Mouse (Mus musculus) lung, postnatal 14 days (tissue): ENCODE results near the gene Gm5901.
A peak's percentile ranks its signal among the peaks of the same experiment; 100 is the strongest.
"Not testable (repeated sequence)": the region's sequence is repeated elsewhere in the genome, so short reads cannot be mapped to it uniquely, and the experiment has no call there.

Experiments used
- DNase-seq: peaks from one replicate; pipeline ENCODE4 v3.0.0; 2021

Gene Gm5901

GRCm38 (mm10) chr7:105374866-105375265 lies at the start of gene Gm5901:
Gm5901 (plus strand) TSS chr7:105375038.
- DNase-seq: no peak

GRCm38 (mm10) chr7:105325302-105325701 lies 49.5 kb upstream of the Gm5901 start:
- no peak for DNase-seq

DNA sequence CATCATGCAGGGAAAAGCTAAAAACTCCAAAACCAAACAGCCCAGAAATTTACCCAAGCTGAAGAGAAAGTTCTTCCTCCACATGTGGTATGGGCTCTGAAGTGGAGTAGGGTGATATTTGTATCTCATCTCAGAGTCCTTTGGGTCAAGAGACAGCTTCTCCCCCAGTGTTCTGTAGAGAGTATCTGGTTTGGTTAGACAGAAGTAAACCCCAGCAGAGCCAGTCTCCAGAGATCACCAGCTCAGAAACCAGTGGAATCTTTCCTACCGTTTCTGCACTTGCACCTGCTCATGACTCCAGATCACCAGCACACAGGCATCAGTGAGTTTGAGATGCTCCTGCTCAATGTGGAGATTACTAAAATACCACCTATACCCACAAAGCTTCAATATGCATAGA lies 40.8 kb upstream of the Gm5901 start, which contains the start of gene Olfr690:
Olfr690 (minus strand) TSS at position 101 of the 400 bp plus-strand sequence.
- no peak for DNase-seq

DNA sequence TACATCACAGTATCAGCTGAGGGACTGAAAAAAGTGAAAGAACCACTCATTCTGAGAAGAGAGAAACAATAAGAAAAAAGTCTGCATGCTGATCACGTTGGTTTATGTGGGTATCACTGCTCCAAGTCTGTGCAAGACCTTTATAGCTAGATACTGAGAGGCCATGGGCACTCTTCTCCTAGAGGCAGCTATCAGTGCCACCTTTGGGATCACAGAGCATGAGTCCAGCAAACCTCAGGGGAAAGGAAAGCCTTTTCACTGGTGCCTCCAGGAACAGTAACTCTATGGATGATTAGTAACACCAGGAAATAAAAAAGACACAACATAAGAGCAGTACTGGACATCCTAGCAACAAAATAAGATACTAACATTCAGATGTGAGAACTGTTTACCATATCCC lies 32.7 kb upstream of the Gm5901 start, which contains the start of gene Olfr691:
Olfr691 (minus strand) TSS at position 101 of the 400 bp plus-strand sequence.
- DNase-seq: no peak

- DNase-seq: no peak
Measured at GRCm38 (mm10) chr7:105342752-105343151, 32.1 kb upstream of the Gm5901 start.

- DNase-seq: not testable (repeated sequence)
Measured at GRCm38 (mm10) chr7:105356064-105356463, 18.8 kb upstream of the Gm5901 start.

DNA sequence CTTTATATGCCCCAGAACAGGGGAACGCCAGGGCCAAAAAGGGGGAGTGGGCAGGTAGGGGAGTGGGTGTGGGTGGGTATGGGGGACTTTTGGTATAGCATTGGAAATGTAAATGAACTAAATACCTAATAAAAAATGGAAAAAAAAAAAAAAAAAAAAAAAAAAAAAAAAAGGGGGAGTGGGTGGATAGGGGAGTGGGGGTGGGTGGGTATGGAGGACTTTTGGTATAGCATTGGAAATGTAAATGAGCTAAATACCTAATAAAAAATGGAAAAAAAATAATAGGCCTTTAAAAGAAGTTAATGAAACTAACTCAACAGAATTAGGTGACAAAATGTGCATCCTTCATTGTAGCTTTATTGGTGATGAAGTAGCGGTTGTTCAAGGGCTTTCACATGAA lies 18.4 kb upstream of the Gm5901 start:
- DNase-seq: not testable (repeated sequence)

DNA sequence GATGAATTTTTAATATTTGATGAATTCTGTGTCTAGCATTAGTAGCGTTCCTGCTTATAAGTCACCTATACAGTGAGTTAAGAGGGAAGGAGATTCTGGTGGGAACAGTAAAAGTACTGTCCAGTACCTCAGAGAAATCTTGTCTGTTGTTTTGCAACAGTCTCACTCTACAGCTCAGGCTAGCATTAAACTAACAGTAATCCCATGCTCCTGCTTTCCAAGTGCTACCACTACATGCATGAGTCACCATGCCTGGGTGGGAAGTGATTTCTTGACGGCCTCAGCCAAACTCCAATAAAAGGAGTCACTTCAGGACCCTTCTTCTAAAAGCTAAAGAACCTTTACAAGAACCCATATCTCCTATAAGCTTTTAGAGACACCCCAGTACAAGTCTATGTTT lies 13.1 kb upstream of the Gm5901 start:
- DNase-seq: no peak

DNA sequence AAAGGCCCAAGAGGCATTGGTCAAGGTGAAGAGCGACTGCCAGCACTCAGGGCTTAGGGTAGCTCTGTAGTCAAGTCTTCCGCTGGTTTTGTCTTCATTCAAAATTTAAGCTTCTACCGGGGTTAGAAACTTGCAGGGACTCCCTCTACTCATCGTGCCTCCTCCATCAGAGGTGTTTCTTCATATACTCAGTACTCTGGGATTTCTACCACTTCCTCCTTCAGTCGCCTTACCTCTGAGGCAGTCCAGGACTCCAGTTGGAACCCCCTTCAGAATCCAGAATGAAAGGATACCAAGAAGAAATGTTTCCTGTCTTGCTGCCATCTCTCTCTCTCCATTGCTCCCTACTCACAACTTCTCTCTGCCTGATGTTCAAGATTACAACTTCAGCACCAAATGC lies 7.6 kb upstream of the Gm5901 start:
- DNase-seq: no peak

GRCm38 (mm10) chr7:105367930-105368329 lies 6.9 kb upstream of the Gm5901 start, which contains the start of gene Olfr692:
Olfr692 (plus strand) TSS chr7:105368230.
- DNase-seq: no peak

DNA sequence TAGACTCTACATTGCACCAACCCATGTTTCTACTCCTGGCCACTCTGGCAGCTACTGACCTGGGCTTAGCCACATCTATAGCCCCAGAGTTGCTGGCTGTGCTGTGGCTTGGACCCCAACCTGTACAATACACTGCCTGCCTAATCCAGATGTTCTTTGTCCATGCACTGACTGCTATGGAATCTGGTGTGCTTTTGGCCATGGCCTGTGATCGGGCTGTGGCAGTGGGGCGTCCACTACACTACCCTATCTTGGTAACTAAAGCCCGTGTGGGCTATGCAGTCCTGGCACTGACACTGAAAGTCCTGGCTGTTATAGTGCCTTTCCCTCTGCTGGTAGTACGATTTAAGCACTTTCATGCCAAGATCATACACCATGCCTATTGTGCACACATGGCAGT lies 6.3 kb upstream of the Gm5901 start:
- no peak for DNase-seq

DNA sequence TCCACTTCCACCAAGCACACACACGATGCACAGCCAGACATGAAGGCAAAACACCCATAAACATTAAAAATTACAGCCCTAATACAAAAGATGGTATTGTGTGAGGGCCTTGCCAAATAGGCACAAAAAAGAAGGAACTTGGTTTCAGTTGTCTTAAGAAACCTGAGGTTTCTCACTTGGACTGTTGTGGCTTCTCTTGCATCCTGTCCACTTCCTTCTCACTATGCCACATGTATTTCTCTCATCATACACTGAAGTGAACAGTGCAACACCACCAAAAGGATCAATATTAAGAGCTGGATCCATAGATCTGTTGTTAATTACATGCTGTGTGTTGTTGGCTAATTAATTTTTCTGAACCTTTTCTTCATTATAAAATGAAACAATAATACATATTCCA lies 1.9 kb upstream of the Gm5901 start:
- no peak for DNase-seq

DNA sequence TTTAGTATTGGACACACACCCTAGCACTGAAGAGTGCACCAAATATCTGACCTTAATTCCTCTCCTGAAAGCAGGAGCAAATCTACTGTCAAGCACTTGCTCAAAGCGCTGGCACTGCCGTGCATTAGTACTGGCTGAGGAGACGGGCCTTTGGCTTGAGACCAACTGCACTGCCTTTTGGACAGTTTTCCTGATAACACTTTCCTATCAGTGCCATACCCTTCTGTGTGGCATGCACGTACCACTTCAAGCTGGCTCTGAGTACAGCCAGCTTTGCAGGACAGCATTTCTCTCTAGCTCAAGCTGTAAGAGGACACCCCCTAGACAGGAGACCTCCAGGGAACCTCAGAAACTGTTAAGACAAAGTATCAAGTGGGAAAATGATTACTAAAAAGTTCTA lies 1.3 kb upstream of the Gm5901 start:
- peak; percentile 9 for DNase-seq

DNA sequence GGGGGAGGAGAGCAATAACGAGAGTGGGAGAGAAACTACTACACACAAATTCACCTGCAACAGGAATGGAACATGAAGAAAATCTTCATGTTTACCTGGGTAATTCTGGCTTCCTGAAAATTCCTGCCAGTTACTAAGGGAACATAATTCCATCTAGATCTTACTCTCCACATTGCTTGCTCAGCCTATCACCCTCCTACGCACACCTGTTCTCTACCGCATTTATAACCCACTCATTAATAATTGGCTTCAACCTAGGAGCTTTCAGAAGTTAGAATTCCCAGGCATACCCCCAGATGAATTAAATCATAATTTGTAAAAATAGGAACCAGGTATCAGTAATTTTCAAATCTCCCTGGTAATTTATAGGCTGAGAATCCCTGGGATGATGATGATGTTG lies 862 bp upstream of the Gm5901 start:
- no peak for DNase-seq

GRCm38 (mm10) chr7:105380329-105380728 lies 5.5 kb downstream of the Gm5901 start:
- no peak for DNase-seq

GRCm38 (mm10) chr7:105387696-105388095 lies 12.9 kb downstream of the Gm5901 start:
- no peak for DNase-seq

DNA sequence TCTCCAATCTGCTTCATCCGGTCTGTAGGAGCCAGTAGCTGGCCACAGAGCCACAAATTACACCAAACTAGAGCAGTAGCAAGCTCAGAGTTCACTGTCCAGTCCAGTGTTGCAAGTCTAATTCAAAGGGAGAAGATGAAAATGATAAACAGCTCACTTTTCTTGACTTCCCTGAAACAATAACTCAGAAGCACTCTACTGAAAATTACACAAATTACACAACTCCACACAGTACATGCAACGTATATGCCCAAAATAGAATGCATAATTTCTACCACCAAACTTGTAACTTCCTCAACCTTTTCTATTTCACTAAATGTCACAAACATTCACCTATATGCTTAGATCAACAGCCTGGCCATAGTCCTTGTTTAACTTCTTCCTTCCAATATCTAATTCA lies 15.4 kb downstream of the Gm5901 start:
- no peak for DNase-seq

DNA sequence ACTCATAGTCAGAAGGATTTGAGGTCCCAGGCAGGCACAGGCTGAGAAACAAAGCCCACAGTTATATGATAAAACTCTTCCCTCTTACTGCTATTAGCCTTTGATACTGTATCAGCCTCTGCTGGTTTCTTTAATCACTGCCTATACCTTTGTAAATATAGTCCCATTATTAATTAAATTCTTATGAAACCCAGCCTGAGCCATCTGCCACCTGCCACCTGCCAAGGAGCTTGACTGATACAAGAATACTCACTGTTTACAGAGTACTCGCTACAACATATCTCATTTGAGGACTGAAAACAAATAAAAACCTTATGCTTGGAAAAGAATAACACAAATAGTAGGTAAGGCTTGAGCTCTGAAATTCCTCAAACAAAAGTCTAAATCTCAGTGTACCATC lies 19.8 kb downstream of the Gm5901 start:
- DNase-seq: no peak

- DNase-seq: no peak
Measured at GRCm38 (mm10) chr7:105395131-105395820, 20.4 kb downstream of the Gm5901 start.

DNA sequence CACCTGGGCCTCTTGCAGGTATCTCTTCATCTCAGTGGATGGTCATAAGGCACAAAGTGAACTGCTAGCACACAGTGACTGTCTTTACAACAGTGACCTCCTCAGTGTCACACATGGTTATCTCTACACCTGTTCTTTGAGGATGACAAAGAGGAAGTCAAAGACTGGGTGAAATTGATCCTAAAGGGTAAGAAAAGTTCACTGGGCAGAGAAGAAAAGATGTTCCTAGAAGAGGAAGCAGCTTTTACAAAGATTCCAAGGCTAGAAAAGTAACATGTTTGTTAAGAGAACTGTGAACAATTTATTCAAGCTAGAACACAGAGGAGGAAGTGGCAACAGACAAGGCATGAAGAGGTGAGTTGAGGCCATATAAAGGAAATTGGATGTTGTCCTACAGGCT lies 21.3 kb downstream of the Gm5901 start:
- DNase-seq: no peak

DNA sequence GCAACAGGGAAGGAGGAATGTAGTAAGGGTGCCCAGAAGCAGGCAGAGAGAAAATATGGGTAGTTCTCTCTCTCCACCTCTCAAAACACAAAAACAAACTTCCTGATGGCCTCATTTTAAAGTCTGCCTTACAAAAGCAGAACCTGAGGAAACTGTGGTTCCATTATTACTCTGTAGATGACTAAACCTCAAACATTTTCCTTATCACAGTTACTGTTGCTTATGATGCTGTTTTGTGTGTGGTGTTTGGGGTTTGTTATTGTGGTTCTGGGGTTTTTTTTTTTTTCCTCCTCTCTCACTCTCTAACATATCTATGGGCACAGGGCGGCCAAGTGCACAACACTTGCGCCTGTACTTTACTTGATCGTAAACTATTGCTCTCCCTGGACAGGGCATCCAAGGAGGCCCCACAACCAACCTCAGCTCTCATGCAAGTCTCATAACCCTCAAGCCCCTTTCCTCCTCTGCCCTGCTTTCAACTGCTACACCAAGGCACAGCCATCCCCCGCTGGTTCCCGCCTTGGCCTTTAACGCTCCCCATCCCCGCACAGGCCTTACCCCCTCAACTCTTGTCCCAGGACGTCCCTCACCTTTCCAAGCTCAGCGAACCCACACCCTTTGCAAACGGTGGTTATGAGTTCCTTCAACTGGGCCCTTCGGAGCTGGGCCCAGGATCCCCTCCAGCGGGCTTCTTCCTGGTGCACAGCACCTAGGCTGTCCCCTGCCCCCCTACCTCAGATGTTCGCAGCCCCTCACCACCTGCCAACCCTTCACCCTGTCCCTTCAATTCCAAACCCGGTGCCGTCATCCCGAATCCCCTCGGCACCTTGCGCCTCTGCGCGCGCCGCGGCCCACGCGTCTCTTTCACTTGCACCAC lies 24.5 kb downstream of the Gm5901 start:
- peak; percentile 11 for DNase-seq

- peak; percentile 100 for DNase-seq
Measured at GRCm38 (mm10) chr7:105399935-105400624, 25.2 kb downstream of the Gm5901 start, which contains the start of gene Fam160a2. Fam160a2 (minus strand) TSS chr7:105400054.

DNA sequence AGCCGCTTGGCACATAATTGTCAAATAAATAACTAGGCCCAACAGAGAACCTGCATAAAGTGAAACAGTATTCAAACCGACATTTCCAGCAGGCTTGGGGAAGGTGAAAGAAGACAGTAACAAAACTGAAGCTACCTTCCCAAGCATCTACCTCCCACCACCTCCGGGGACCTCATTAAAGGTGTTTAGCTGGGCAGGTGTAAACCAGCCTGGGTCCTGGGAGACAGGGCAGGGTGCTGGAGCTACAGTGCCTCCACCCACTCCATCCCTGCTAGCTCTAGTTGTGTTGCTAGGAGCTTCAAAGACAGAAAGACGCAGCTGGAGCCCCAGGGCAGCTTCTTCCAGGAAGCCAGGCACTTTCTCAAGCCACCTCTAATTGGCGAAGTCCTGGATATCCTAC lies 29.4 kb downstream of the Gm5901 start, which contains the start of gene Cnga4:
Cnga4 (plus strand) TSS at position 301 of the 400 bp plus-strand sequence.
- DNase-seq: no peak
